Mouse (Mus musculus): ENCODE measurements around the gene Vps4a.
A peak's percentile ranks its signal among the peaks of the same experiment; 100 is the strongest.

The Vps4a gene

DNA sequence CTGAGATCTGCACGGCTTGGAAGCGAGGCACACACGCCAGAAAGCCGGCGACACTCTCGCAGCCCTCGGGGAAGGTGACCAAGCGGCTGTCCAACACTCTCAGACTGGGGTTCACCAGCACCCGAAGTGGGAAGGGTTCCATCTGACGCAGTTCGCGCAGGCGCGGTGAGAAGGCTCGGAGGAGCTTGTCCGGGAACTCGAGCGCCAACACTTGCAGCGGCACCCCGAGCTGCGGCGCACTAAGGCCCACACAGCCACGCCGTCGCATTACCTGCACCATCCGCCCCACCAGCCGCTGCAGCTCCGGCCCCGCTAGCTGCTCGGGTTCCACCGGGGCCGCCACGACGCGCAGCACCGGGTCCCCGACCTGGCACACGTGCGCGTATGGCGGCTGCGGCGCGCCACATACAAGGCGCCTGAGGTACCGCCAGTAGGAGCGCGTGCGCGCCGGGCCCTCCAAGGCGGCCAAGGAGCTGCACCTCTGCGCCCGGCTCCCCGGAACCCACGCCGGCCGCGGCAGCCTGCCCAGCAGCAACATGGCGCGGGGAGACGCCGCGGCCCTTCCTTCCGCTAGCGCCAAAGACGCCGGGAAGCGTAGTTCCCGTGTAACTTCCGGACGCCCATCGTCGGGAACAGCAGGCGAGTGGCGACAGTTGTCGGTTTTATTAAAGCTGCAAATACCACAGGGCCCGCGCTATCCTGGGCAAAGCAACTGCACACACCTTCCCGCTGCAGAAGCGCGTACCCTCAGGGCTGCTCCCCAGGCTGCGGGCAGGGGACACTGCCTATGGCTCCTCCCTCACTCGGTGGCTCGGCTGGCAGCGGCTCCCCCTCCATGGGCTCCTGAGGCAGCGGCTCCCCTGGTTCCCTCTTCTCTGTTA, 17.3 kb downstream of the Vps4a start, which contains the start of gene Pdf:
TSS of gene Pdf (minus strand) at position 554 of the 881 bp plus-strand sequence.
- DNase-seq (ENCODE audit: low spot score): peak; percentile 69

DNA sequence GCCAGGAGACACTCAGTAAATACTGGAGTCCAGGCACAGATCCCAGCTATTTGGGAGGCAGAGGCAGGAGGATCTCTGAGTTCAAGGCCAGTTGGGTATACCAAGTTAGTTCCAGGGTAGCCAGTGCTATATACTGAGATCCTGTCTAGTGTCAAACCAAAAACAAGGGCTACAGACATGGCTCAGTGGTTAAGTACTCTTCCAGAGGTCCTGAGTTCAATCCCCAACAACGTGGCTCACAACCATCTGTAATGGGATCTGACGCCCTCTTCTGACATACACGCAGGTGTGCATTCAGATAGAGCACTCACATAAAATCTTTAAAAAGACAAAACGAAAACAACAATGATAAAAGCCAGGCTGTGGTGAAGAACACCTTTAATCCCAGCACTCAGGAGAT, 18.5 kb downstream of the Vps4a start:
- DNase-seq (ENCODE audit: low spot score): no peak

DNA sequence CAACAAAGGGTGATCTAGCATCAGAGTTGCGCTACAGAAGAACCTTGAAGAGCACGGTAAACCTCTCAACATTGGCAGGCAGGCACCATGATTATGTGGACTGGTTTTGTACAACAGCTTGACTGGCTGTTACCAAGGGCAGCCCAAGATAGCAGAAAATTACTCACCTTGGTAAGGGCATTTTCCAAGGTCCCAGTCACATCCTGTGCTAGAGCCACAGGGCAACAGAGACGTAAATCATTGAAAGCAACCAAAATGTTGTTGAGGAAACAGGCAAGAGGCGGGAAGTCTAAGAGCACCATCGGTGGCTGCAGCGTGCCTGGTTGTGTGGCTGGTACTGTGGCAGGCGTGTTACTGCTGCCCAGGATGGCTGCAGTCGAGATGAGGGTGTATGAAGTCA, 21.0 kb downstream of the Vps4a start:
- DNase-seq (ENCODE audit: low spot score): no peak

DNA sequence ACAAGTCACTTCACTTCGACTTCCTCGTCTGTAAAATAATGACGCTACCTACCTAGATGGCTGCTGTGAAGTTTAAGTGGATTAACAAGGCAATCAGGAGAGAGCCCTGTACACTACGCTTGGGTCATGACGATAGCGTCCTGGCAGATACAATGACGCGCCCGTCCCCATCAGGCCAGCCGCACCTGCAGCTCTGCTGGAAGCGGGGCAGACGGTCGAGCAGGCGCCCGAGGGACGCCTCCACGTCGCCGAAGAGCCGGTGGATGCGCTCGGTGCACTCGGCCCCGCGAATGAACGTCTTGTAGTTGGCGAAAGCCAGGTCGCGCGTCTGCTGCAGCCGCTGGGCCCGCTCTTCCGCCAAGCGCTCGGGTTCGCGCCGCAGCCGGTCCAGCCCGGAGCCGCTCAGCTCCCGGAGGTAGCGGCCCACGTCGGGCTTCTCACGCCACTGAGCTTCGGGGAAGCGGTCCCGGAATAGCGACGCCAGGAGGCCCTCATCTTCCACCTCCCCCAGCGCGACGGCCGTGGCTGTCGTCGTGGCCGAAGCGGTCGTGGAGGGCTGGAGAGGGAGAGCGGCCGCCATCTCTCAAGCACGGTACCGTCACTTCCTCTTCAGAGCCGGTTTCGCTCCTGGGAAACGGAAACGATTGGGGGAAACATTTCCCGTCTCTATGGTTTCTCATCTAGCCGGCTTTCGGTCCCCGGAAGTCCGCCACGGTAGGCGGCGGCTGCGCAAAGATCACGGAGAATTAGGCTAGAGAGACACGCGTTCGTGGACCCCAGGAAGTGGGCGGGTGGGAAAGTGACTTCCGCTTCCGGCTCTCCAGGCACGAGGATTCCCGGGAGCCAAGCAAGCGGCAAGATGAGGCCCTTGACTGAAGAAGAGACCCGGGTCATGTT, 25.3 kb downstream of the Vps4a start, which contains the start of the genes Cog8 and Nip7:
TSS of gene Cog8 (minus strand) at position 614 of the 897 bp plus-strand sequence.
TSS of gene Nip7 (plus strand) at position 802 of the 897 bp plus-strand sequence.
- DNase-seq (ENCODE audit: low spot score): peak; percentile 95

DNA sequence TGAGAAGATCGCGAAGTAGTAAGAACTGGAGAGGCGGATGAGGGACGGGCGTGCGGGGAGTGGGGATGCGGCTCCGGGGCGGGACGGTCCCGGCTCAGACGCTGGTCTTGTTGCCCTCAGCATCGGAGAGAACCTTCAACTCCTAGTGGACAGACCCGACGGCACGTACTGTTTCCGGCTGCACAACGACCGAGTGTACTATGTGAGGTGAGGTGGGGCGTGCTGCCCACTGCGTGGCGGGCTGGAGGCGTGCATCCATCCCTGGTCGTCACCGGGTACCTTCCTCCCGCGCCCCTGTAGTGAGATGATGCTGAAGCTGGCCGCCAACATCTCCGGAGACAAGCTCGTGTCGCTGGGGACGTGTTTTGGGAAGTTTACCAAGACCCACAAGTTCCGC, 25.9 kb downstream of the Vps4a start:
- no peak for DNase-seq (ENCODE audit: low spot score)

DNA sequence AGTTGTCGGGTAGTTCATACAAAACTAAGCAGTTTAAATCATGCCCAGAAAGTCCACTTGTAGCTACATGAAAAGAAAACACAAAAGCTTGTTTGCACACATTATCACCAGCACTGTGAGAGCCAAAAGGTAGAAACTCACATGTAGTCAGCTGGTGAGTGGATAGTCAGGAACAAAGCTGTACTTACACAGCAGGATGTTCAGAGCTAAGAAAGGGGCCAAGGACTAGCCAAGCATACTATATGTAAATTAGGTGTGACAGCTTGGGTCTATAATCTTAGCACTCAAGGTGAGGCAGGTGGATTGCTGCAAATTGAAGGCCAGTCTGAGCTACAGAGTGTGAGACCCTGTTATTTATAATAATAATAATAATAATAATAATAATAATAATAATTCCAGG, 31.6 kb downstream of the Vps4a start:
- DNase-seq (ENCODE audit: low spot score): no peak

DNA sequence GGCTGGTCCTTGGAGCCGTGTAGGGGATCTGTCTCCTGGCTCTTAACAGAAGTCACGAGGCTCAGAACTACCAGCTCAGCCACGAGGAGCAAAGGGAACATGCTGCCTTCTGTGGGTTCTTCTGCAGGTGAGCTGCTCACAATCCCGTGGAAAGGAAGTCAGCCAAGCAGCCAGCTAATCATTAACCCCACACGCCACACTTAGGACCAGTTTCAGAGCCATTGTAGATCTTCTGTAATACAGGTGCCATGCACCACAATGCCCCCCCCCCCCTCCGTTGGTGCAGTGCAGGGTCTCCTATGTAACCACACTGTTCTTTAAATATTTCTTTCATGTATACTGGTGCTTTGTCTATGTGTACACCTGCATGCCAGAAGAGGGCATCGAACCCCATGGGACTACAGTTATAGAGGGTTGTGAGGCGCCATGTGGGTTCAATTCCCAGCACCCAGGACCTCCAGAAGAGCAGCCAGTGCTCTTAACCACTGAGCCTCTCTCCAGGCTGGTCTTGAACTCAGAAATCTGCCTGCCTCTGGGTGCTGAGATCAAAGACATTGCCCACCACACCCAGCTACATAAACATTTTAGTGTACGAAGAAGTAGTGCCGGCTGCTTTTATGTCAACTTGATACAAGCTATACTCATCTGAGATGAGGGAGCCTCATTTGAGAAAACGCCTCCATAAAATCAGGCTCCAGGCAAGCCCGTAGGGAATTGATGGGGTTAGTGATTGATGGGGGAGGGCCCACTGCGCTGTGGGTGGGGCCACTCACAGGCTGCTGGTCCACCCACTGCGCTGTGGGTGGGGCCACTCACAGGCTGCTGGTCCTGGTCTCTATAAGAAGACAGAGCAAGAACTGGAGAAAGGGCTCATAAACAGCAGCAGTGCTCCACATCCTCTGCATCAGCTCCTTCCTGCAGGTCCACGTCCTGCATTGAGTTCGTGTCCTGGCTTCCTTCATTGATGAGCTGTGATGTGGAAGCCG, 34.8 kb downstream of the Vps4a start, which contains the start of gene Tmed6:
TSS of gene Tmed6 (minus strand) at position 134 of the 986 bp plus-strand sequence.
- peak; percentile 79 for DNase-seq (ENCODE audit: low spot score)

DNA sequence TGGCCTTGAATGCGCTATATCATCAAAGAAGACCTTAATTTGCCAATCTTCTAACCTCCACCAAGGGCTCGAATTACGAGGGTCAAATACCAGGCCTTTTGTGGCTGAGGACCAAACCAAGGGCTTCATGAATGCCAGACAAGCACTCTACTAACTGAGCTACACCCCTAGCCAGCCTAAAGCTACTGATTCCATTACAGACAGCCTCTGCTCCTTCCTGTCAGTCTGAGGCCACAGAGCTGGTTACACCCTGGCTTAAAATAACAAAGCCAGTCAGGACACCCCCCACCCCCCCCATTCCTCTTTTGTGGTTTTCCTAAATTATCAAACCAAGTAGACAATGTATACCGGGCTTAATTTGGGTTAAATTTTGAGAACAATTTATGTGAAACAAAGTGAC, 42.7 kb downstream of the Vps4a start:
- no peak for DNase-seq (ENCODE audit: low spot score)

DNA sequence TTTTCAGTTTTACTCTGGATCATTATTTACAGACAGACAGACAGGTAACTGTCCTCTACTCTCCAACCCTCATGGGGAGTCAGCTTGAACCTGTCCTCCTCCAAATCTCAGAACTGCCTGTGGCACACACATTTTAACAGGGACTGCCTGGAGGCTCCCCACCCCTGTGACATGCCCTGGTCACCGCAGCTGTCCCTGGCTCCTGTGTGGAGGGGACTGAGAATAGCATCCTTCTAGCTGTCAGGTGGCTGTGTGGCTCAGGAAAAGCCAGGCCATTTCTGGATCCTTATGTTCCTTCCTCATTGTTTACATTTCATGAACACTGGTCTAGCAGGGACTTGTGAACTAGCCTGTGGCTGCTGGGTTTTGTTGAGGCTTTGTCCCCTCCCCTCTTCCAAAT, 43.1 kb downstream of the Vps4a start:
- DNase-seq (ENCODE audit: low spot score): no peak

DNA sequence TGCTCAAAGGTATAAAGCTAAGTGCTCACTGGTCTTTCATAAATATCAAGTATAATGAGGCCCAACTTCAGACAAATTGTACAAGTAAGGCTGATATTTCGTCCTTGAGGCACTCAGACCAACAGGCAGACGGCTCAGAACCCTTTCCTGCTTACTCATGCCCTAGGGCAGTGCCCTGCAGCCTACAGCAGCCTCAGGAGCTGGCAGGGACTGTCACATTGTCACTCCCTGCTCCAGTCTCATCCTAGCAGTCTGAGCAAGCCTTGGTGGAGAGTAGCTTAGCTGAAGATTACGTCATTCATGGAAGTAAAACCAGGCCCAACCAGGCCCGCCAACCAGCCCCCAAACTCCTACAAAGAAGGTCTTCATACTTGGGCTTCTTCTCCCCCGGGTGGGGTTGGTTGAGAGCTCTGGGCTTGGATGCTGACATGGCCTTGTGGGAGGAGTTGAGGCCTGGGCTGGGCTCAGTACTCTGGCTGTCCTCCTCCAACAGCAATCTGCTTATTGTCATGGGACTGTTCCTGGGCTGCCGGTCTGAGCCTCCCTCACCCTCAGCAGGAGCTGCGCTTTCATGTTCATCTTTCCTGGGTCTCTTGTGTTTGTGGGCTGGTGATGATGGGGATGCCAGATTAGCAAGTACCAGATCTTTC, 45.3 kb downstream of the Vps4a start:
- DNase-seq (ENCODE audit: low spot score): no peak

DNA sequence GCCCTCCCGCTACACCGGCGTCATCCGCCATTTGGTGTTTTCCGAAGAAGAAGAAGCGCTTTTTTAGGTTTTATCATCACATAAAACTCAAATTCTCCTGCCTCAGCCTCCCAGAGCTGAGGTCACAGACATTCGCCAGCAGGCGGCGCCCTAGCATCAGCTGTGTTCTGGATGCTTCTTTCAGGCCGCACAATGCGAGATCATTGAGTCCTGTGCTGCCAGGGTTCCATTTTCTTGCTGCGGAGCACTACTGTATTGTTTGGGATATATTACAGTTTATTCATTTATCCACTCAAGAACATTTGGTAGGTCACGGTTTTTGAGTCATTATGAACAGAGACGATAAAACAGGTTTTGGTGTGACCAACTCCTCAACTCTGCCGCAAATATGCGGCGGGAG, 54.3 kb downstream of the Vps4a start:
- no peak for DNase-seq (ENCODE audit: low spot score)

DNA sequence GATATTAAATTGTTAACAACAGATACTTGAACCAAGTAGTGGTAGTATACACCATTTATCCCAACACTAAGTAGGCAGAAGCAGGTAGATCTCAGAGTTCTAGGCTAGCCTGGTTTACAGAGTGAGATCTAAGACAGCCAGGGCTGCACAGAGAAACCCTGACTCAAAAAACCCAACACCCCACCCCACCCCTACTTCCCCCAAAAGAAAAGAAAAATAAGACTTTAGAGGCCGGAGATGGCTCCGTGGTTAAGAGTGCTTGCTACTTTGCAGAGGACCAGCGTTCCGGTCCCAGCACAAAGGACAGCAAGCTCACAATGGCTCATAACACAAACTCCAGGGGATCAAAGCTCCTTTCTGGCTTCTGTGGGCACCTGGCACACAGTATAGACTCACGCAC, 55.0 kb downstream of the Vps4a start:
- DNase-seq (ENCODE audit: low spot score): no peak

DNA sequence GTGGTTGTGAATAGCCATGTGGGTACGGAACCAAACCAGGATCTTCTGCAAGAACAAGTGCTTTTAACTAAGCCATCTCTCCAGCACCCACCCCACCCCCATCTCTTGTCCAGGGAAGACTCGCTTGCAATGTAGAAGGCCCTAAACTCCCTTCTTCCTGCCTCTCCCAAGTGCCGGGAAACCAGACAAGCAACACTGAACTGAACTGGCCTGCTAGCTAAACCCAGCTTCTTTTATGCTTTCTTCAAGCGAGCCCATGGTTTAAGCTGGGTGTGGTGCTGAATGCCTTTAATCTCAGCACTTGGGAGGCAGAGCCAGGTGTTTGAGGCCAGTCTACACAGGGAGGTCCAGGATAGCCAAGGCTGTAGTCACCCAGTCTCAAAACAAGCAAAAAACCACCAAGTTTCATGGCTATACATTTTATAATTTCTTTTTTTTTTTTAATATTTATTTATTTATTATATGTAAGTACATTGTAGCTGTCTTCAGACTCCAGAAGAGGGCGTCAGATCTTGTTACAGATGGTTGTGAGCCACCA, 57.6 kb downstream of the Vps4a start:
- no peak for DNase-seq (ENCODE audit: low spot score)

DNA sequence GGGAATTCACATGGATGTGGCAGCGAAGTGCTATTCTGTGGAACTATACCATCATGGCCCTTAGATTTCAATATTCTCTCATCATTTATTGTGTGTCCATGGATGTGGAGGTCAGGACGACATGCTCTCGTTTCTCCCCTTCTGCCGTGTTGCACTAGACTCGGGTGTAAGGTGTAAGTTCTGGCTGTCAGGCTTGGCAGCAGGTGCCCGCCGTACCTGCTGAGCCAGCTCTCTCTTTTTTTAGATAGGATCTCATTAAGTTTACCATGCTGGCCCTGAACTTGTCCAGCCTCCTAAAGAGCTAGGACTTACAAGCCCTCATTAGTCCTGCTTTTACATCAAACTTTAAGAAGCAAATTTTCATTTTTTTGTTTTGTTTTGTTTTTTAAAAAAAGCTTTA, 59.5 kb downstream of the Vps4a start:
- DNase-seq (ENCODE audit: low spot score): no peak
